Mouse (Mus musculus): ENCODE data around the gene Litaf. TPM values are rescaled to one million over a fixed set of nuclear protein-coding genes. Genes with fewer than 3 reads are reported as not detected.

Litaf gene
- total and polyA plus RNA-seq, 3 experiments: 97.5 to 178 (median 154) TPM

DNA sequence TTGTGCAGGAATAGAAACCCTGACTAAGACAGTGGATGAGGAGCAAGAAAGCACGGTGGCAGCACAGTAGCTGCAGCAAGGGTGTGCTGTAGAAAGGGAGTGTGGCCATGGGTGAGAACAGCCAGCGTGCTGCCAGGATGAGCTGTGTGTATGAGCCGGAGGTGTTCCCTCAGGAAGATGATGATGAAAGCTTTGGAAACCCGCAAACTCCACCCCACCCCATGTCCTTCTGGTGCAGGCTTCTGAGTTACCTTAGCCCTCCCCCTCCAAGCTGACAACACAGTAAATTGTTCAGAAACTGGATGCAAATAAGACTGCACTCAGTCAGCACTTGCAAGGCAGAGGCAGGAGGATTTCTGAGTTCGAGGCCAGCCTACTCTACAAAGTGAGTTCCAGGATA, 22.7 kb downstream of the Litaf start:
- in situ Hi-C loops (cut with MboI; ENCODE audit: low pct_ligation_motif_present, low pct_unique_long_range_greater_than_20kb, low sequenced_read_pairs): loop anchor here (10.0 kb wide), 1 partner anchor 52 kb away; no protein-coding TSS in a partner anchor
- no peaks in the 10 kb centered on the region for H3K27me3 ChIP-seq (replicated peaks)

DNA sequence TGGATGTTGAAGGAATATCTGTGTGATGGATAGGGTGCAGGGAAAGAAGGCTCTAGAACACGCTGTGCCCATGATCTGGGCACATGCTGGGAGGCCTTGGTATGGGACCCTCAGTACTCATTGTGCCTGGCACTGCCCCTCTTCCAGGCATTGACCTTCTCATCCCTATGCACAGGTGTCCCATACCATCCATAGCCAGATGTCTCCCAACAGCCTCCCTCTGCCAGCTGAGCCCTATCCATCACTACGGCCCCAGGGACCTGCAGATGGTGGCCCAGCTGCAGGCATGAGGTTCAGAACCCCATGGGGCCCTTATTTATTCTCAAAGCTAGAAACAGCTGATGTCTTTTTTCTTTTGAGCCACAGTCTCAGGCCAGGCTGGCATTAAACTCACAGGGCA, 25.4 kb downstream of the Litaf start:
- no peak overlapping the region for H3K9ac ChIP-seq (ENCODE audit: insufficient read depth, low read depth)
- no peak overlapping the region for H3K4me3 ChIP-seq (replicated peaks in 1 of 3; ENCODE audit: low read depth in 2 of 3, low read length in 2 of 3, poor library complexity in 1 of 3)
- H3K27me3 ChIP-seq (replicated peaks): no peaks in the 10 kb centered on the region
- no peaks in the 10 kb centered on the region for H3K36me3 ChIP-seq (replicated peaks in 1 of 2; ENCODE audit: control insufficient read depth in 1 of 2, insufficient read depth in 1 of 2, low read length in 1 of 2)
- dilution Hi-C loops (cut with MboI; ENCODE audit: extremely low pct_ligation_motif_present, extremely low pct_unique_long_range_greater_than_20kb, low sequenced_read_pairs): no loop called here
- no peaks in the 10 kb centered on the region for H3K9me3 ChIP-seq (replicated peaks; ENCODE audit: low read length)
- in situ Hi-C loops (cut with MboI; ENCODE audit: low pct_ligation_motif_present, low pct_unique_long_range_greater_than_20kb, low sequenced_read_pairs): loop anchor here (10.0 kb wide), 1 partner anchor 54 kb away; no protein-coding TSS in a partner anchor
- H3K79me2 ChIP-seq (replicated peaks; ENCODE audit: control insufficient read depth, extremely low read depth, insufficient read depth, poor library complexity, severe bottlenecking): no peaks in the 10 kb centered on the region
- peaks cover 9 to 36% of the 10 kb centered on the region in 2 experiments for H3K4me1 ChIP-seq (ENCODE audit: control insufficient read depth in 1 of 2, insufficient read depth in 2 of 2)
- no peak overlapping the region for H3K4me2 ChIP-seq (ENCODE audit: insufficient read depth, low read depth, poor library complexity, severe bottlenecking)
- TF ChIP-seq KAT2A (IDR thresholded peaks at IDR 0.05; ENCODE audit: insufficient replicate concordance, low read length) (no peak), EP300 (IDR thresholded peaks at IDR 0.05; ENCODE audit: low read length) (peak; percentile 20; the same call in 1 of the 2 replicates), MAFK (IDR thresholded peaks at IDR 0.05; ENCODE audit: insufficient replicate concordance, low read length) (no peak), TCF12 (IDR thresholded peaks at IDR 0.05; ENCODE audit: low read depth, low read length) (peak; percentile 56), CTCF (conservative IDR thresholded peaks at IDR 0.05 in 1 of 2, IDR thresholded peaks at IDR 0.05 in 1 of 2; ENCODE audit: low read depth in 2 of 2, low read length in 2 of 2) (no peak), ETS1 (conservative IDR thresholded peaks at IDR 0.05; ENCODE audit: low read depth, low read length) (peak; percentile 35; the same call in 1 of the 2 replicates), ZKSCAN1 (IDR thresholded peaks at IDR 0.05; ENCODE audit: borderline replicate concordance, low read depth, low read length) (no peak)
- no peak for DNase-seq (ENCODE audit: extremely low read depth)
- H3K27ac ChIP-seq (ENCODE audit: insufficient read depth, low read depth): no peak overlapping the region

More for the DNA sequence above, 22.7 kb downstream of the Litaf start:
- no peak for TF ChIP-seq EP300 (IDR thresholded peaks at IDR 0.05; ENCODE audit: low read length)
- no peak for TF ChIP-seq RAD21 (IDR thresholded peaks at IDR 0.05; ENCODE audit: low read depth, low read length)
- TF ChIP-seq SMC3 (IDR thresholded peaks at IDR 0.05; ENCODE audit: low read depth, low read length): no peak
- TF ChIP-seq ETS1 (conservative IDR thresholded peaks at IDR 0.05; ENCODE audit: low read depth, low read length): no peak
- no peak for TF ChIP-seq RCOR1 (conservative IDR thresholded peaks at IDR 0.05; ENCODE audit: low read depth, low read length)
- TF ChIP-seq E2F4 (IDR thresholded peaks at IDR 0.05; ENCODE audit: insufficient replicate concordance, low read depth, low read length): no peak
- TF ChIP-seq MAFK (IDR thresholded peaks at IDR 0.05; ENCODE audit: insufficient replicate concordance, low read length): no peak
- no peak for TF ChIP-seq IRF4 (IDR thresholded peaks at IDR 0.05; ENCODE audit: low read depth, low read length)
- no peak for TF ChIP-seq BHLHE40 (IDR thresholded peaks at IDR 0.05; ENCODE audit: low read depth, low read length)
- no peak for TF ChIP-seq MAX (IDR thresholded peaks at IDR 0.05; ENCODE audit: low read length)
- TF ChIP-seq SIN3A (IDR thresholded peaks at IDR 0.05; ENCODE audit: low read length): no peak
- no peak for TF ChIP-seq CHD1 (IDR thresholded peaks at IDR 0.05; ENCODE audit: low read depth, low read length)
- TF ChIP-seq CTCF (conservative IDR thresholded peaks at IDR 0.05 in 1 of 2, IDR thresholded peaks at IDR 0.05 in 1 of 2; ENCODE audit: low read depth in 2 of 2, low read length in 2 of 2): no peak
- no peak for TF ChIP-seq ZNF384 (IDR thresholded peaks at IDR 0.05; ENCODE audit: low read depth, low read length)
- no peak for TF ChIP-seq MEF2A (IDR thresholded peaks at IDR 0.05; ENCODE audit: borderline replicate concordance, low read depth, low read length)
- TF ChIP-seq MXI1 (IDR thresholded peaks at IDR 0.05; ENCODE audit: low read depth, low read length): no peak
- TF ChIP-seq TCF12 (IDR thresholded peaks at IDR 0.05; ENCODE audit: low read depth, low read length): no peak
- TF ChIP-seq GABPA (IDR thresholded peaks at IDR 0.05; ENCODE audit: insufficient replicate concordance, low read depth, low read length): no peak
- no peak for DNase-seq (ENCODE audit: extremely low read depth)
- peaks cover 3 to 22% of the 10 kb centered on the region in 2 experiments for H3K4me1 ChIP-seq (ENCODE audit: control insufficient read depth in 1 of 2, insufficient read depth in 2 of 2)
- H3K4me3 ChIP-seq (replicated peaks in 1 of 3; ENCODE audit: low read depth in 2 of 3, low read length in 2 of 3, poor library complexity in 1 of 3): no peak overlapping the region
- H3K4me2 ChIP-seq (ENCODE audit: insufficient read depth, low read depth, poor library complexity, severe bottlenecking): no peak overlapping the region
- no peak overlapping the region for H3K27ac ChIP-seq (ENCODE audit: insufficient read depth, low read depth)
- H3K79me2 ChIP-seq (replicated peaks; ENCODE audit: control insufficient read depth, extremely low read depth, insufficient read depth, poor library complexity, severe bottlenecking): no peaks in the 10 kb centered on the region
- H3K36me3 ChIP-seq (replicated peaks in 1 of 2; ENCODE audit: control insufficient read depth in 1 of 2, insufficient read depth in 1 of 2, low read length in 1 of 2): peaks cover 0 to 7% of the 10 kb centered on the region in 2 experiments
- H3K9ac ChIP-seq (ENCODE audit: insufficient read depth, low read depth): no peak overlapping the region
- H3K9me3 ChIP-seq (replicated peaks; ENCODE audit: low read length): no peaks in the 10 kb centered on the region
- dilution Hi-C loops (cut with MboI; ENCODE audit: extremely low pct_ligation_motif_present, extremely low pct_unique_long_range_greater_than_20kb, low sequenced_read_pairs): no loop called here
